Comparison of ENCODE assay signal across 8 mouse cellular contexts in genomic region chr13:70840161-70840560, GRCm38 (mm10). TPM values are rescaled to one million over a fixed set of nuclear protein-coding genes. Genes with fewer than 3 reads are reported as not detected.
DNase-seq lines count a peak whose midpoint lies in the region; ATAC-seq and TF ChIP-seq lines count a peak whose summit lies in the region.

No protein-coding gene starts in this region.

- ATAC-seq in liver, postnatal 0 days, result no peak

- peaks cover 2% of the 10 kb centered on the region for H3K27me3 ChIP-seq in CH12.LX (replicated peaks)
- H3K27me3 ChIP-seq in embryonic facial prominence, embryonic 10.5 days (replicated peaks; ENCODE audit: low read depth, poor library complexity, severe bottlenecking), result peaks cover 39% of the 10 kb centered on the region
- H3K27me3 ChIP-seq in liver, postnatal 0 days (ENCODE audit: insufficient read depth, low read length), result peaks cover 19% of the 10 kb centered on the region; the same call in 1 of the 2 replicates

- 13% methylated on average over 6 of the region's 6 CpGs for WGBS in embryonic facial prominence, embryonic 10.5 days
- WGBS in liver, postnatal 0 days (ENCODE audit: insufficient replicate concordance), result 5% methylated on average over 6 of the region's 6 CpGs

- H3K27ac ChIP-seq in CH12.LX (ENCODE audit: insufficient read depth, low read depth), result no peak overlapping the region
- H3K27ac ChIP-seq in embryonic facial prominence, embryonic 10.5 days (replicated peaks), result no peak overlapping the region
- no peak overlapping the region for H3K27ac ChIP-seq in liver, postnatal 0 days (ENCODE audit: low read depth)

- DNase-seq in CH12.LX (ENCODE audit: extremely low read depth), result peak; percentile 63
- DNase-seq in adrenal gland, postnatal 36 days, result peak; percentile 75 to 78
- peak; percentile 82 for DNase-seq in embryonic facial prominence, embryonic 10.5 days (ENCODE audit: low spot score)
- DNase-seq in heart, postnatal 14 days, result peak; percentile 65 to 79
- peak; percentile 67 to 90 for DNase-seq in kidney, postnatal 36 days
- DNase-seq in liver, postnatal 0 days, result peak; percentile 61
- DNase-seq in ovary, adult 18-20 months (ENCODE audit: low spot score), result peak; percentile 24
- peak; percentile 36 for DNase-seq in yolk sac, embryonic 10.5 days (ENCODE audit: low spot score)

- H3K4me3 ChIP-seq in CH12.LX (replicated peaks in 1 of 3; ENCODE audit: low read depth in 2 of 3, low read length in 2 of 3, poor library complexity in 1 of 3), result no peak overlapping the region
- no peak overlapping the region for H3K4me3 ChIP-seq in embryonic facial prominence, embryonic 10.5 days
- H3K4me3 ChIP-seq in liver, postnatal 0 days (ENCODE audit: low read depth, low read length), result no peak overlapping the region

- no peak for TF ChIP-seq POLR2A in CH12.LX (IDR thresholded peaks at IDR 0.05; ENCODE audit: low read depth, low read length)

- H3K9me3 ChIP-seq in CH12.LX (replicated peaks; ENCODE audit: low read length), result no peaks in the 10 kb centered on the region
- H3K9me3 ChIP-seq in embryonic facial prominence, embryonic 10.5 days, result no peaks in the 10 kb centered on the region
- H3K9me3 ChIP-seq in liver, postnatal 0 days (ENCODE audit: low read length), result no peaks in the 10 kb centered on the region

- no peak overlapping the region for H3K4me2 ChIP-seq in CH12.LX (ENCODE audit: insufficient read depth, low read depth, poor library complexity, severe bottlenecking)
- H3K4me2 ChIP-seq in liver, postnatal 0 days (ENCODE audit: low read depth, low read length), result no peak overlapping the region

- intact Hi-C loops in heart, postnatal 14 days (cut with DNase I), result loop anchor here (1.0 to 10.0 kb wide), 3 partner anchors 161 to 225 kb away; no protein-coding TSS in a partner anchor

- no peaks in the 10 kb centered on the region for H3K79me2 ChIP-seq in CH12.LX (replicated peaks; ENCODE audit: control insufficient read depth, extremely low read depth, insufficient read depth, poor library complexity, severe bottlenecking)

- H3K36me3 ChIP-seq in CH12.LX (replicated peaks in 1 of 2; ENCODE audit: control insufficient read depth in 1 of 2, insufficient read depth in 1 of 2, low read length in 1 of 2), result no peaks in the 10 kb centered on the region
- no peaks in the 10 kb centered on the region for H3K36me3 ChIP-seq in embryonic facial prominence, embryonic 10.5 days (replicated peaks)
- no peaks in the 10 kb centered on the region for H3K36me3 ChIP-seq in liver, postnatal 0 days (replicated peaks; ENCODE audit: insufficient read depth, low read length)

- dilution Hi-C loops in CH12.LX (cut with MboI; ENCODE audit: extremely low pct_ligation_motif_present, extremely low pct_unique_long_range_greater_than_20kb, low sequenced_read_pairs), result no loop called here

- no peak overlapping the region for H3K9ac ChIP-seq in CH12.LX (ENCODE audit: insufficient read depth, low read depth)
- H3K9ac ChIP-seq in liver, postnatal 0 days (replicated peaks), result no peak overlapping the region

- peak; percentile 65 to 87 for TF ChIP-seq CTCF in CH12.LX (conservative IDR thresholded peaks at IDR 0.05 in 1 of 2, IDR thresholded peaks at IDR 0.05 in 1 of 2; ENCODE audit: low read depth in 2 of 2, low read length in 2 of 2)
- TF ChIP-seq CTCF in liver, postnatal 0 days (IDR thresholded peaks at IDR 0.05; ENCODE audit: low read depth), result peak; percentile 77

- in situ Hi-C loops in CH12.LX (cut with MboI; ENCODE audit: low pct_ligation_motif_present, low pct_unique_long_range_greater_than_20kb, low sequenced_read_pairs), result no loop called here

- H3K4me1 ChIP-seq in CH12.LX (ENCODE audit: control insufficient read depth in 1 of 2, insufficient read depth in 2 of 2), result peaks cover 0 to 6% of the 10 kb centered on the region in 2 experiments; a peak in 2 of 4 replicates
- peaks cover 20% of the 10 kb centered on the region for H3K4me1 ChIP-seq in embryonic facial prominence, embryonic 10.5 days
- H3K4me1 ChIP-seq in liver, postnatal 0 days (ENCODE audit: insufficient read depth), result no peaks in the 10 kb centered on the region

- TF ChIP-seq RAD21 in CH12.LX (IDR thresholded peaks at IDR 0.05; ENCODE audit: low read depth, low read length), result peak; percentile 93

- TF ChIP-seq EP300 in CH12.LX (IDR thresholded peaks at IDR 0.05; ENCODE audit: low read length), result no peak
- no peak for TF ChIP-seq EP300 in liver, postnatal 0 days (IDR thresholded peaks at IDR 0.05; ENCODE audit: low read depth)

TF ChIP-seq in CH12.LX, 34 proteins besides CTCF, POLR2A, EP300 and RAD21:
- TF ChIP-seq SIN3A (IDR thresholded peaks at IDR 0.05; ENCODE audit: low read length) (no peak), ZMIZ1 (IDR thresholded peaks at IDR 0.05; ENCODE audit: low read depth, low read length) (no peak), NELFE (IDR thresholded peaks at IDR 0.05; ENCODE audit: low read depth, low read length) (no peak), ZC3H11A (IDR thresholded peaks at IDR 0.05; ENCODE audit: low read depth, low read length) (peak; percentile 65), ZNF384 (IDR thresholded peaks at IDR 0.05; ENCODE audit: low read depth, low read length) (no peak), POLR2AphosphoS2 (IDR thresholded peaks at IDR 0.05; ENCODE audit: low read depth, low read length) (no peak), UBTF (IDR thresholded peaks at IDR 0.05; ENCODE audit: low read depth, low read length) (no peak), SMC3 (IDR thresholded peaks at IDR 0.05; ENCODE audit: low read depth, low read length) (peak; percentile 89)
TF ChIP-seq in CH12.LX: peak in this region for 2.

RNA-seq across cellular contexts. Expression of gene Adamts16, which starts 1.4 kb away (rescaled TPM):
- total RNA-seq in CH12.LX (2012; rRNA removed), result not detected in 2 replicates
- total RNA-seq in CH12.LX (2014; rRNA removed), result not detected in 2 replicates
- polyA plus RNA-seq in CH12.LX (2012; ENCODE audit: insufficient read length, low read depth), result not detected in 2 replicates
- 1 to 10 TPM; 1.0 to 2.1 TPM for total RNA-seq in adrenal gland, postnatal 36 days (2021)
- polyA plus RNA-seq in embryonic facial prominence, embryonic 10.5 days (2016; fragmentation: Nextera tagmentation; extraction: Ambion mirVana), result 0.33 and 0.36 TPM in 2 replicates
- total RNA-seq in heart, postnatal 14 days (2021), result under 1 TPM; 0.24 to 0.29 TPM
- 0.13 and 0.23 TPM in 2 replicates for polyA plus RNA-seq in liver, postnatal 0 days (2015; fragmentation: Nextera tagmentation; extraction: Ambion mirVana)

Comparison
In these comparisons a context has a peak if more than half of its experiments do, and no peak if none do; other contexts are left out.
1. DNase-seq: peak in every context shown above with its lines; median percentile 82 in embryonic facial prominence, embryonic 10.5 days; 78 in kidney, postnatal 36 days; 76 in adrenal gland, postnatal 36 days; 72 in heart, postnatal 14 days; 63 in CH12.LX; 61 in liver, postnatal 0 days; 36 in yolk sac, embryonic 10.5 days; 24 in ovary, adult 18-20 months.